Mouse (Mus musculus): ENCODE measurements around the gene Esrrb.

GRCm38 (mm10) chr12:86534283-86534682 lies 173.4 kb downstream of the Esrrb start:
- TF ChIP-seq POLR2A (IDR thresholded peaks at IDR 0.05; ENCODE audit: low read depth, low read length) = no peak
- no peak for TF ChIP-seq CTCF (IDR thresholded peaks at IDR 0.05; ENCODE audit: extremely low read depth, insufficient read length, insufficient replicate concordance, low read depth, low read length)

All from small intestine, adult 2 months (tissue).